Mouse (Mus musculus): ENCODE measurements at regions not wholly inside any gene's neighbourhood (a gene's known extent, or its start where the extent isn't known, plus 50 kb on each side); places are given as distances from the start of the nearest gene placed in this dataset.

GRCm38 (mm10) chr15:56979353-56979752 is 498.1 kb downstream of the Slc22a22 start:
- TF ChIP-seq EP300 (IDR thresholded peaks at IDR 0.05; ENCODE audit: insufficient read depth, low read depth, low read length) = no peak
- TF ChIP-seq CTCF (IDR thresholded peaks at IDR 0.05; ENCODE audit: low read depth, low read length) = no peak
- no peak for TF ChIP-seq POLR2A (IDR thresholded peaks at IDR 0.05; ENCODE audit: insufficient read depth, low read length)
- Histone ChIP-seq H3K27ac (ENCODE audit: insufficient read depth, low read length) (no peak overlapping the region), H3K9me3 (replicated peaks; ENCODE audit: control insufficient read depth, insufficient read depth, low read length, poor library complexity, severe bottlenecking) (no peaks in the 10 kb centered on the region), H3K27me3 (ENCODE audit: control insufficient read depth, insufficient read depth, low read length, poor library complexity, severe bottlenecking) (no peaks in the 10 kb centered on the region), H3K36me3 (ENCODE audit: control insufficient read depth, insufficient read depth, low read length, poor library complexity, severe bottlenecking) (no peaks in the 10 kb centered on the region), H3K4me1 (ENCODE audit: control insufficient read depth, insufficient read depth, low read length) (no peaks in the 10 kb centered on the region), H3K9ac (ENCODE audit: low read depth, poor library complexity, severe bottlenecking) (no peak overlapping the region), H3K4me3 (ENCODE audit: low read depth, low read length) (no peak overlapping the region)

GRCm38 (mm10) chr15:56975446-56976433 is 501.7 kb downstream of the Slc22a22 start:
- TF ChIP-seq POLR2A (IDR thresholded peaks at IDR 0.05; ENCODE audit: insufficient read depth, low read length) (no peak), CTCF (IDR thresholded peaks at IDR 0.05; ENCODE audit: low read depth, low read length) (no peak), EP300 (IDR thresholded peaks at IDR 0.05; ENCODE audit: insufficient read depth, low read depth, low read length) (no peak)
- no peak overlapping the region for H3K4me3 ChIP-seq (ENCODE audit: low read depth, low read length)
- H3K27me3 ChIP-seq (ENCODE audit: control insufficient read depth, insufficient read depth, low read length, poor library complexity, severe bottlenecking) = no peaks in the 10 kb centered on the region

DNA sequence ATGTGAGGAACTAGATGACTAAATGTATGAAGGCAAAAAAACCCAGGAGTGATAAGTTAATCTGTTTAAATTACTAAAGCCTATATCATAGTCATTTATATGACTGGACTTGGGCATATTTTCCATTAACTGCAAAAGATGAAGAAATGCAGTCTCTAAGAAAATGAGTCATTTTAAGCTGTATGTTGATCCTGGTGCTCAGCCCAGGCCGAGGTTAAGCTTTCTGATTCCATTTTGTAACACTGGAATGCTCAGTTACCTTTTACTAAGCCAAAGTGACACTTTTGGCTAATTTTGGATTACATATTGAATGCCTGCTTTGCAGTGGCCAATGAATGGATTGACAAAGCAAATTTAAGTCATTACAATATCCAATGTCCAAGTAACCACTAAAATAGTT is 507.3 kb downstream of the Slc22a22 start:
- Histone ChIP-seq H3K9ac (ENCODE audit: low read depth, poor library complexity, severe bottlenecking) (no peak overlapping the region), H3K36me3 (ENCODE audit: control insufficient read depth, insufficient read depth, low read length, poor library complexity, severe bottlenecking) (no peaks in the 10 kb centered on the region), H3K9me3 (replicated peaks; ENCODE audit: control insufficient read depth, insufficient read depth, low read length, poor library complexity, severe bottlenecking) (no peaks in the 10 kb centered on the region), H3K4me3 (ENCODE audit: low read depth, low read length) (no peak overlapping the region), H3K27me3 (ENCODE audit: control insufficient read depth, insufficient read depth, low read length, poor library complexity, severe bottlenecking) (no peaks in the 10 kb centered on the region), H3K27ac (ENCODE audit: insufficient read depth, low read length) (no peak overlapping the region), H3K4me1 (ENCODE audit: control insufficient read depth, insufficient read depth, low read length) (no peaks in the 10 kb centered on the region)
- no peak for TF ChIP-seq POLR2A (IDR thresholded peaks at IDR 0.05; ENCODE audit: insufficient read depth, low read length)
- TF ChIP-seq EP300 (IDR thresholded peaks at IDR 0.05; ENCODE audit: insufficient read depth, low read depth, low read length) = no peak

More at GRCm38 (mm10) chr15:56975446-56976433, 501.7 kb downstream of the Slc22a22 start:
- Histone ChIP-seq H3K36me3 (ENCODE audit: control insufficient read depth, insufficient read depth, low read length, poor library complexity, severe bottlenecking) (no peaks in the 10 kb centered on the region), H3K9ac (ENCODE audit: low read depth, poor library complexity, severe bottlenecking) (no peak overlapping the region), H3K27ac (ENCODE audit: insufficient read depth, low read length) (no peak overlapping the region), H3K9me3 (replicated peaks; ENCODE audit: control insufficient read depth, insufficient read depth, low read length, poor library complexity, severe bottlenecking) (no peaks in the 10 kb centered on the region), H3K4me1 (ENCODE audit: control insufficient read depth, insufficient read depth, low read length) (no peaks in the 10 kb centered on the region)

GRCm38 (mm10) chr15:56956356-56956755 is 521.1 kb downstream of the Slc22a22 start:
- Histone ChIP-seq H3K9me3 (replicated peaks; ENCODE audit: control insufficient read depth, insufficient read depth, low read length, poor library complexity, severe bottlenecking) (no peaks in the 10 kb centered on the region), H3K27ac (ENCODE audit: insufficient read depth, low read length) (no peak overlapping the region), H3K27me3 (ENCODE audit: control insufficient read depth, insufficient read depth, low read length, poor library complexity, severe bottlenecking) (no peaks in the 10 kb centered on the region), H3K4me3 (ENCODE audit: low read depth, low read length) (no peak overlapping the region), H3K36me3 (ENCODE audit: control insufficient read depth, insufficient read depth, low read length, poor library complexity, severe bottlenecking) (no peaks in the 10 kb centered on the region), H3K4me1 (ENCODE audit: control insufficient read depth, insufficient read depth, low read length) (no peaks in the 10 kb centered on the region), H3K9ac (ENCODE audit: low read depth, poor library complexity, severe bottlenecking) (no peak overlapping the region)
- TF ChIP-seq POLR2A (IDR thresholded peaks at IDR 0.05; ENCODE audit: insufficient read depth, low read length) (no peak), EP300 (IDR thresholded peaks at IDR 0.05; ENCODE audit: insufficient read depth, low read depth, low read length) (no peak), CTCF (IDR thresholded peaks at IDR 0.05; ENCODE audit: low read depth, low read length) (no peak)

DNA sequence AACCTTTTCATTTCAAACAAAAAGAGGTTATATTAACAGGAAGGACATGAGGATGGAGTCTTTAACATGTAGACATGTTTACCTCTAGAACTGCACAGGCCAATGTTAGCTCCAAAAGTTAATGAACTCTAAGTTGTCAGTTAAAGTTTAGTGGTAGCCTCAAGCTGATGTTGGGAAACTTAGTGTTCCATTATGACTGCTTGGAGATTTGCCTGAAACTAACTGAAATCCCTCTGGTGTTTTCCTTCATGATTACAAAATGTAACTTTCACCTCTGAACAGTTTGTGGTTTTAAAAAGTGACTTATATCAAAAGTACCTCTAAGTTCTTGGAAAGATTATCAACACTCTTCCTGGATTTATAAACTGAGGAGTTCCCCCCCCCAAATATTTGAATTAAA is 525.2 kb downstream of the Slc22a22 start:
- 0 out of 2 replicates have a peak, but pooled peaks cover 4% of the 10 kb centered on the region for H3K9me3 ChIP-seq (replicated peaks; ENCODE audit: control insufficient read depth, insufficient read depth, low read length, poor library complexity, severe bottlenecking)
- no peaks in the 10 kb centered on the region for H3K27me3 ChIP-seq (ENCODE audit: control insufficient read depth, insufficient read depth, low read length, poor library complexity, severe bottlenecking)
- H3K27ac ChIP-seq (ENCODE audit: insufficient read depth, low read length) = no peak overlapping the region
- no peaks in the 10 kb centered on the region for H3K4me1 ChIP-seq (ENCODE audit: control insufficient read depth, insufficient read depth, low read length)
- TF ChIP-seq EP300 (IDR thresholded peaks at IDR 0.05; ENCODE audit: insufficient read depth, low read depth, low read length) = no peak
- TF ChIP-seq CTCF (IDR thresholded peaks at IDR 0.05; ENCODE audit: low read depth, low read length) = no peak
- no peak for TF ChIP-seq POLR2A (IDR thresholded peaks at IDR 0.05; ENCODE audit: insufficient read depth, low read length)
- no peaks in the 10 kb centered on the region for H3K36me3 ChIP-seq (ENCODE audit: control insufficient read depth, insufficient read depth, low read length, poor library complexity, severe bottlenecking)
- H3K9ac ChIP-seq (ENCODE audit: low read depth, poor library complexity, severe bottlenecking) = no peak overlapping the region
- H3K4me3 ChIP-seq (ENCODE audit: low read depth, low read length) = no peak overlapping the region

DNA sequence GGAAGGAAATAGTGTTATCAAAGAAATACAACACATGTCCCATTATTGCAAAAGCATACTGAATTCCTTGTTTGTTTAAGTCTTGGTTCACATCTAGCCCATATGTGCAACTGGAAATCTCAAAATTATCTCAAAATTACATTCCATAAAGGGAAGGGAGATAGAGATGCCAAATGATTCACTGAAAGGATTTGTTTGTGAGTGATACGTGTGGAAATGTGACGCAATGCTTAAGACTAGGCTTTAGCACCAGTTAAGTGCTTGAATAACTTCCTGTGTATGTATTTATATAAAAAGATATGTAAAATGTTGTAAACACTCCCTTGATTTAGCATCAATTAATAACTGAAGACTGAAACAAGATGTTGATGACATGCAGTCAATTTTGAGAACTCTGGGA is 526.6 kb downstream of the Slc22a22 start:
- Histone ChIP-seq H3K27me3 (ENCODE audit: control insufficient read depth, insufficient read depth, low read length, poor library complexity, severe bottlenecking) (no peaks in the 10 kb centered on the region), H3K27ac (ENCODE audit: insufficient read depth, low read length) (no peak overlapping the region), H3K9ac (ENCODE audit: low read depth, poor library complexity, severe bottlenecking) (no peak overlapping the region), H3K4me3 (ENCODE audit: low read depth, low read length) (no peak overlapping the region), H3K4me1 (ENCODE audit: control insufficient read depth, insufficient read depth, low read length) (no peaks in the 10 kb centered on the region), H3K36me3 (ENCODE audit: control insufficient read depth, insufficient read depth, low read length, poor library complexity, severe bottlenecking) (no peaks in the 10 kb centered on the region), H3K9me3 (replicated peaks; ENCODE audit: control insufficient read depth, insufficient read depth, low read length, poor library complexity, severe bottlenecking) (0 out of 2 replicates have a peak, but pooled peaks cover 4% of the 10 kb centered on the region)
- TF ChIP-seq CTCF (IDR thresholded peaks at IDR 0.05; ENCODE audit: low read depth, low read length) (no peak), EP300 (IDR thresholded peaks at IDR 0.05; ENCODE audit: insufficient read depth, low read depth, low read length) (no peak), POLR2A (IDR thresholded peaks at IDR 0.05; ENCODE audit: insufficient read depth, low read length) (no peak)
